Mouse (Mus musculus) kidney, adult 9 months (tissue): Measurements from ENCODE around the gene Gm44973.
"Not testable (repeated sequence)": the region's sequence is repeated elsewhere in the genome, so short reads cannot be mapped to it uniquely, and the experiment has no call there.

ENCODE experiments used
- DNase-seq: peaks from one replicate; pipeline ENCODE4 v3.0.0; 2022

Gene Gm44973

GRCm38 (mm10) chr7:5052931-5053343 lies 37.6 kb downstream of the Gm44973 start:
- DNase-seq: no peak

GRCm38 (mm10) chr7:5053456-5054179 lies 38.3 kb downstream of the Gm44973 start:
- no peak for DNase-seq

GRCm38 (mm10) chr7:5056651-5057263 lies 41.5 kb downstream of the Gm44973 start:
- DNase-seq: no peak

DNA sequence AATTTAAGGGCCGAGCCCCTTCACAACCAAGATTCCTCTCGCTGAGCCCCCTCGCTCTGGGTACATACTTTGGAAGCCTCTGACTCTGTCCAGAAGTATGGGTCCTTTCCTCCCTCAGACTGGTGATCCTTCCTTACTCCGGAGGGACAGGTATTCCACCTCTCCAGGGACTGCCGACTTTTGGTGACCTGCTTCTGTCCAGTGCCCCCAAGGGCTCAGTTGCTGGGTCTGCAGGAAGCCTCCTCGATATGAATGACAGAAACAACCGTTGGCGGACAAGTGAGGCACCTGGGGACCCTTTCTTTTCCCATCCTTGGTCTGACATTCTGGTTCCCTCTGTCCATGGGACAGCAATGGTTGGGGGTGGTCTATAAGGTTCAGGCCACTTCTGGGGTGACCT lies 42.1 kb downstream of the Gm44973 start:
- DNase-seq: no peak

DNA sequence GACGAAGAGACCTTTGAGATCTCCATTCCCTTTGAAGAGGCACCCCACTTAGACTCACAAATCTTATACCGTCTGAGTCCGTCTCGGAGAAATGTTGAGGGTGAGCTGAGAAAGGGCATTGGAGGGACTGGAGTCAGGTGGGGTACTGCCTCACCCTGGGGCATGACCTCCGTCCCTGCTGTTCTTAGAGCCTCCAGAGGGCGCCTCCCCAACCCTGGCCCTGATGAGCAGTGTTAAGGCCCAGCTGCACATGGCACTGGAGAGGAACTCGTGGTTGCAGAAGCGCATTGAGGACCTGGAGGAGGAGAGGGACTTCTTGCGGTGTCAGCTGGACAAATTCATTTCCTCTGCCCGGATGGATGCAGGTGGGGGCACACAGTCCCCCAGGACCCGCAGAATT lies 42.5 kb downstream of the Gm44973 start:
- DNase-seq: no peak

DNA sequence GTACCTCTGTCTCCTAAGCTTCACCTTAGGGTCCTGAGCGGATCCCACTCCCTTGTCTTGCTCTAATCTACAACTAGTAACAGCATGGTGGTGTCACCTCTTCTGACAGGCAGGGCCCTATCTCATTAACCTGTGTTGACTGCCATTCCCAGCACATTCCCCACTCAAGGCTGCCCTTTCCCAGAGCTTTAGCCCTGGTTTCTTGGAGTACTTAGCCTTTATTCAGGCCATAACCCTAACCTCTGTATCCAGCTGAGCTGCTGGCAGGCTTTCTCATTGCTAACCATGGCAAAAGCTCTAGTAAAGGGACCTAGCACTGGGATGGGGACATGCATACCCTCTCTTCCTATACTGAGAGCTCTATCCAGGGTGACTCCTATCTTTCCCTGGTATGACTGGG lies 43.3 kb downstream of the Gm44973 start:
- DNase-seq: no peak

DNA sequence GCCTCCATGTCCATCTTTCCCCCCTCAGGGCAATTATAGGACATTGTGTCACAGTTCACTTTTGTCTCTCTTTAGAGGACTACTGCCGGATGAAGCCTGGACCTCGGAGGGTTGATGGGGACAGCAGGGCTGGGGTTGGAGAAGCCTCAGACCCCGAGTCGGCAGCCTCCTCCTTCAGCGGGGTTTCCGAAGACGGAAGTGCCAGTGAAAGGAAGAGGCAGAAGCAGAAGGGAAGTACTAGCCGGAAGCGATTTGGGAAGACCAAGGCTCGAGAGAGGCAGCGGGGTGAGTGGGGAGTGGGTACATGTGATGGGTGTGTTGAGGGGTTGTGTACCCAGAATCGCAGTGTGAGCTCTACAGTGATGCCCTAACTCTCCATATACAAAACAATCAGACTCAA lies 44.1 kb downstream of the Gm44973 start:
- no peak for DNase-seq

DNA sequence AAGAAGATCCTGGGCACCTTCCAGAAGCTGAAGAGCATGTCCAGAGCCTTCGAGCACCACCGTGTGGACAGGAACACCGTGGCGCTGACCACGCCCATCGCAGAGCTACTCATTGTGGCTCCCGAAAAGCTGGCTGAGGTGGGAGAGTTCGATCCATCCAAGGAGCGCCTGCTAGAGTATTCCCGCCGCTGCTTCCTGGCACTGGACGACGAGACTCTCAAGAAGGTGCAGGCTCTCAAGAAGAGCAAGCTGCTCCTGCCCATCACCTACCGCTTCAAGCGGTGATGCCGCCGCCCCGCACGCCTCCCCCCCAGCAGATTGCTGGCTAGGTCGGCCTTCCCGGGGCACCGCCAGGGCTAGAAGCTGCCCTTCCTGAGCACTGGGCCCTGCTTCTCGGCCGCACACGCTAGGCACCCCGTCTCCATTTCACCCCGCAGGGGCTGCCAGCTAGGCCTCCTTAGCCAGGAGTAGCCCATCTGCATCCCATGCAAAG lies 45.0 kb downstream of the Gm44973 start:
- DNase-seq: peak; percentile 89

DNA sequence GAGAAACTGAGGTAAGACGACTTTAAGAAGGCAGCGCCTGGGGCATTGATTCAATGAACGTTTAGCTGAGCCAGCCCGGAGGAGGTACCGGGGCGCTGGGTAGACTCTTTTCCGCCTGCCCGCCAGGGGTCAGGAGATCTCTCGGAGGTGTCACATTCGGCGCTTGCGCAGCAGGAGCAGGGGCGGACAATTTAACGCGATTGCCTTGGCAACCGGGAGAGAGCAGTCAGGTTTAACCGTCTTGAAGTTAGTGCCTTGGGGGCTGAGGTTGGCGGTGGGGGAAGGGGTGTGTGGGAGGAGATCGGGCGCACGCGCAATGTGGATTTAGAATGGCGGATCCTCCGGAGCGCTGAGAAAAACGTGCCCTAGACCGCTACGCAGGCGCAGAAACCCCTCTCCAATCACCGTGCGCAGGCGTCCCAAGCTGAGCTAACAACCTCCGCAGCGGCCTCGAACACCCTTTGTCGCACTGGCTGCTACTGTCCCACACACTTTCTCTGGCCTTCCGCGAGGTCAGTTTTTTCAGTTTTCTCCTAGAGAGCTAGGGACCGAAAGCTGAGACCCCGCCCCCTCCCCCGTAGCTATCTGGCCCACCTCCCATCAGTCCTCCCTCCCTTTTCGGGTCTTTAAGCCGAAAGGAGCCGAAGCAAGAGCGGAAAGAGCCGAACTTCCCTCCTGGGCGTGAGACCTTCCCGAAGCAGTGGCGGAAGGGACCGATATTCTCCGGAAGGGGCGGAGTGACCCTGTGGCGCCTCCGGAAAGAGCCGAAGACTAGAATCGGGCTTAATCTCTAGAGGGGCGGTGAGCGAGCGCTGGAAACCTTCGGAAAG lies 45.9 kb downstream of the Gm44973 start:
- DNase-seq: peak; percentile 99

DNA sequence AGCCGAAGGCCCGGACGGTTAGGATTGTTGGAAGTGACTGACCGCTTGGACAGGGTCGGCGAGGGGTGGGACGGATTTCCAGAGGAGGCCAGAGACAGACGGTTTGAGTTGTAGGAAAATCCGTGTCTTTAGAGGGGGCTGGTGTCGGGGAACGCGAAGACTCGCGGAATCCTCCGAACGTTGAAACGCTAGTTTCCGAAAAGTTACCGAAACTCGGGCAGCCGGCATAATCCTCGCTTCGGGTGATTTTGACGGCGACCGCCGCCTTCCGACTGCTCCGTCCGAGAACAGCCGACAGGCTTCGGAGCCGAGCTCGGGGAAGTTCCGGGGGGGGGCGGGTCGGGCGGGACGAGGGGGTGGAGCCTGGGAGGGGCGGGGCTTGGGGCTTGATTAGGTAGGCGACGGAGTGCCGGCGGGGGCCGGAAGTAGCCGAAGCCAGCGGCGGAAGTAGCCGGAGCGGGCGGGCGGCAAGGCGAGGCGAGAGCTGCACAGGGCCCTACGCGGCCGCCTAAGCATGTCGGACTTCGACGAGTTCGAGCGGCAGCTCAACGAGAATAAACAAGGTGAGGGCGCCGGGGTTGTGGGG lies 46.6 kb downstream of the Gm44973 start, which contains the start of gene U2af2:
Gene U2af2, plus strand, starts transcription at position 370 of the 586 bp plus-strand sequence.
- DNase-seq: peak; percentile 91

GRCm38 (mm10) chr7:5062360-5063001 lies 47.2 kb downstream of the Gm44973 start:
- peak; percentile 79 for DNase-seq

DNA sequence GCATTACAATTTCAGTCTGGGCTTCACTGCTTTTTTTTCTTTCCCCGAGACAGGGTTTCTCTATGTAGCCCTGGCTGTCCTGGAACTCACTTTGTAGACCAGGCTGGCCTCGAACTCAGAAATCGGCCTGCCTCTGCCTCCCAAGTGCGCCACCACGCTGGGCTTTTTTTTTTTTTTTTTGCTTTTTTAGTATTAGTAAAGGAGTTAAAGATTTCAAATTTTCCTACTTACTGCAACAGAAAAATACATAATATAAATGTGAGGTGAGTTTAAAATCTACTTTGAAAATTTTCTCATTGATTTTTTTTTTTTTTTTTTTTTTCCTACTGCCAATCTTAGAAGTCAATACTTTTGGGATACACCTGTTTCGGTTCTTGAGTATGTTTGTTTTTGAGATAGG lies 49.6 kb downstream of the Gm44973 start:
- DNase-seq: no peak

DNA sequence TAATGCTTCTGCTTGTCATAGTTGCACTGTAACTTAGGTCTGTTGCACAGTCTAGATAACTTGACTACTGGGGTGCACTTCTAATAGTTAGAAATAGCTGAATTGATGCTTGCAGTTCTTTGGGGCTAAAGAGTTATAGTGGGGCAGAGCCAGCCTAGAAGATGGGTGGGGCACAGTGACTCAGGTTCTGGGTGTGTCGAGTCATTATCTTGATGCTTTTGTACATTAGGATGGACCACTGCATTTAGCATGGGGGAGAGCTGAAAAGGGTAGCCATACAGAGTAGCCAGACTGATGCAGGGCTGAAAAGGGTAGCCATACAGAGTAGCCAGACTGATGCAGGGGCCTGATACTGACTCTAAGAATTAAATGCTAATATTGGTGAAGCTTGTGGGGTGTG lies 58.3 kb downstream of the Gm44973 start:
- DNase-seq: no peak

GRCm38 (mm10) chr7:5074984-5075383 lies 59.7 kb downstream of the Gm44973 start:
- DNase-seq: peak; percentile 46

DNA sequence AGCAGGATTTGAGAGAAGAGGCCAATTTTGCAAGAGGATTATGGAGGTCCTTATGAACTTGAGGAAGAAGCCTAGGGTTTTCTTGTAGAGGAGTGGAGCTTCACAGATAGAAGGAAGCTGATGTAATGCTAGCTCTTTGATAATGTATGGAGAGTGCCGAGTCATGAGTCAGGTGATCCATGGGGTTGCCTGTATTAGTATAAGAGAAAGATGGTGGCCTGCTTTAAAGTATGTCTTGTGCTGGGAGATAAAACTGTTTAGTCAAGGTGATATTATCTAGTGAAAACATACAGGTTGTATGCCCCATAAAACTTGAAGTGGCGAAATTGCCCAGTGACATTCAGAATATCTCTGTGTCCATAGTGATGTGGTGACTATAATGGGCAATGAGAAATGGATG lies 61.6 kb downstream of the Gm44973 start:
- no peak for DNase-seq

DNA sequence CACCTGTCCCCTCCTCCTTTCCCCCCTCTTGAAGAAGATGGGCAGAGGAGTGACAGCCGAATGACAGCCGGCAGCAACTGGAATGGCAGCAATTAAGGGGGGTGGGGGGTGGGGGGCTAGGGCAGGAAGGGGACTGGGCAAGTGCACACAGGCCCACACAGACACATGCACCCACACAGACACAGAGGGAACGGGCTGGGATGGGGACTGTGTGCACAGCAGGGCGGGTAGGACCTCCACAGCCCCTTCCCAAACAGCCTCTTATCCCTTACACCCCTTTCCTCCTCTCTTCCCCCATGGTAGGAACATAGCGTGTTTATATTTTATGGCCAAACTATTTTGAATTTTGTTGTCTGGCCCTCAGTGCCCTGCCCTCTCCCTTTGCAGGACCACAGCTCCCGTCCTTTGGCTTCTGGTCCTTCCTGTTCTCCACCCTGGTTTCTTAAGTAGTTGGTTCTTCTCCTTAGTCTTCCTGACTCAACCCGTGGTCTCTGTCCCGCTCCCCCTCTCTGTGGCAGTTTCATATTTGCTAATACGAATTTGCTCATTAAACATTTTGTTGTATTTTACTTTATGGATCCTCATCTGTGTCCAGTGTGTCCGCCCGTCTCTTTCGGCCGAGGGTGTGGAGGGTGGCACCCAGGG lies 64.2 kb downstream of the Gm44973 start:
- not testable (repeated sequence) for DNase-seq

DNA sequence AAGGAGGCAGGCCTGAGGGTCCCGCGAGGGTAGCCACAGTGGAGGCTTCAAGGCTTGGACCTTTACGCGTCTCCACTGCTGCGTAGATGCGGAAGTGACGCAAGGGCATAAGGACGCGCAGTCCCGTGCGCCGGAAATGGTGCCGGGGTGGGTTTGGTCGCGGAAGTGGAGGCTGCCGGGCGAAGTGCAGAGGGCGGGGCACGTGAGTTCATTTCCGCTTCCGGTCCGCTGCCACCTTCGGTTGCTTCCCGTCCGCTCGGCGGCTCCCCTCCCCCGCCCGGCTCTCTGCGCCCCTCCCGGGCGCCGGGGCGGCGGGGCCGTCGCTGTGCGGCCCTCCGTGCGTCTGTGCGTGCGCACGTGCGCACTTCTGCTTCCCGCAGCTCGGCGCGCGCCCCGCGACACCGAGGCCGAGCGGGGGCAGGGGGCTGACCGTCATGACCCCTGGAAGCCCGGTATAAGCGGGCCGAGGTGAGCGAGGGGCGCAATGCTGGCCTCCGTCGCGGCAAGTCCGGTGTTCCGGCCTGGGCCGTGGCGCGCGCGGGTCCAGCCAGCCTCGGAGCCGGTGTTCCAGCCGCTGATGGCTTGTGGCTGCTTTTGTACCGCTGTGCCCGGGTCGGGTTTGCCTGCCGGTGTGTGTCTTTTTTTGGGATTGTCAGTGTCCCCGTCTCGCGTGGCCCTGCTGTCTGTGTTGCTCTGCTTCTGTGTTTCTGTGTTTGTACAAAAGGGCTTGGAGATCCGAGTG lies 64.9 kb downstream of the Gm44973 start, which contains the start of gene Epn1:
Gene Epn1, plus strand, starts transcription at position 226 of the 742 bp plus-strand sequence.
- peak; percentile 97 for DNase-seq

GRCm38 (mm10) chr7:5080815-5081214 lies 65.5 kb downstream of the Gm44973 start:
- DNase-seq: peak; percentile 28

DNA sequence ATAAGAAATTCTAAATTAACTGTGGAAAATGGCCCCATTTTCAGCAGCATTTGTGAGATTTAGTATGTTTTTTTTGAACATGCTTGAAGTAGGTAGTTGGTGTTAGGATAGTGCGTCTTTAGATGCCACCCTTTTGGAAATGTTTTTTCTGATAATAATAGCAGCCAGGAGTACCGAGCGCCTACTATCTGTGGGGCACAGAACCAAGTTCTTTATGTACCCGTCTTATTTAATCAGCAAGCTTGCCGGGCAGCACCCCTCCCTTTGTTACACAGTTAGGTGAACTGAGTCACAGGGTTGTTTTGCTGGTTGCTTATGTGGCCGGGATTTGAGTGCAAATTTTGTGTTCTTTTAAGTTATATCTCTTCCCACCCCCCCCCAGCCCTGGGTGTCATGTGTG lies 65.9 kb downstream of the Gm44973 start:
- DNase-seq: no peak

- DNase-seq: no peak
These were observed 66.6 kb downstream of the Gm44973 start for GRCm38 (mm10) chr7:5081939-5082338.
